Mouse (Mus musculus) cerebellum, adult 11 months (tissue): ENCODE results near the gene Gimap7.
"Not testable (repeated sequence)": the region's sequence is repeated elsewhere in the genome, so short reads cannot be mapped to it uniquely, and the experiment has no call there.

Experiments used
- DNase-seq: peaks from one replicate; pipeline ENCODE4 v3.0.0; 2022

Gene Gimap7

DNA sequence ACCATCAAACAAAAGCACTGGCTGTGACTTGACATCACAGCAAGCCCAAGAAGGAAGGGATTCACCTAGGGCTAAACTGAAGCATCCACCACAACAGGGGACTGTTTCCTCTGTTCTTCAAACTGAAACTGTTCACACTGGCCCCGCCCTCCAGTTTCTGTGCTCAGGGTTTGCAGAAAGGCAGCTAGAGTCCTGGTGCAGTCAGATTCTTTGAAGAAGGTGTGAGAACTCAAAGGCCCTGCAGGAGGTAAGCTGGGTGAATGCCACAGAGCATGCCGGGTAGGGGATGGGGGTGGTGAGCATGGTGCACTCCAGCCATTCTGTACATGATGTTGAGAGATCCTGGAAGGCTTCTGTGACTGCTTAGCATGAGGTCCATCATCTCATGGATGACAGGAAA is at the start of gene Gimap7, which contains the start of gene Gm28053:
Gene Gimap7 (plus strand): TSS at position 167 of the 400 bp plus-strand sequence.
Gene Gm28053 (plus strand): TSS at position 153 of the 400 bp plus-strand sequence.
- no peak for DNase-seq

- DNase-seq = no peak
Observed at GRCm38 (mm10) chr6:48669446-48669969, 48.9 kb upstream of the Gimap7 start.

DNA sequence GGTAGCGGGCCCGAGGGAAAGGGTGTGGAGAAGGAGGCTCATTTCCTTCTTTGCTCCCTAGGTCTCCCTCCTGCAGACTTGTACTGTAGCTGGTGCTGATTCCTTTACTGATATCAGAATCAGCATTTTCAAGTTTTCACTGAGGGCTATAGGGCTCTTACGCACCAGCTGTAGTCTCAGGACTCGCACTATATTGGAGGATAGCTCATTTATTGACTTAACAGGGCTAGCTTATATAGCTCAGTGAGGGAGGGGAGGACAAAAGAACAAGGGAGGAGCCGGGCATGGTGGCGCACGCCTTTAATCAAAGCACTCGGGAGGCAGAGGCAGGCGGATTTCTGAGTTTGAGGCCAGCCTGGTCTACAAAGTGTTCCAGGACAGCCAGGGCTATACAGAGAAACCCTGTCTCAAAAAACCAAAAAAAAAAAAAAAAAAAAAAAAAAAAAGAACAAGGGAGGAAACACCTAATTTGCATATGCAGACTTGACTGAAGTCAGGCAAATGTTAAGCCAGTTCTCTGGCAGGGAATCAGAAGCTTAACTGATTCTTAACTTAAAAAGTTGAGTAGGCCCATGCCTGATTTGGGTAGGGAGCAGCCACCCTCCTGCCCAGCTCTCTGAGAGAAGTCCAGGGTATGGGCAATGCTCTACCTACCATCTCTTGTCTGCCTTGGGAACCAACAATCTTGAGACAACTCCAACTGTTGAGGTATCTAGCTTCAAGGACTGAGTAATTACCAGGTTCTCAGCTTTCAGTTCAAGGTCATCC is 43.9 kb upstream of the Gimap7 start:
- DNase-seq = no peak

DNA sequence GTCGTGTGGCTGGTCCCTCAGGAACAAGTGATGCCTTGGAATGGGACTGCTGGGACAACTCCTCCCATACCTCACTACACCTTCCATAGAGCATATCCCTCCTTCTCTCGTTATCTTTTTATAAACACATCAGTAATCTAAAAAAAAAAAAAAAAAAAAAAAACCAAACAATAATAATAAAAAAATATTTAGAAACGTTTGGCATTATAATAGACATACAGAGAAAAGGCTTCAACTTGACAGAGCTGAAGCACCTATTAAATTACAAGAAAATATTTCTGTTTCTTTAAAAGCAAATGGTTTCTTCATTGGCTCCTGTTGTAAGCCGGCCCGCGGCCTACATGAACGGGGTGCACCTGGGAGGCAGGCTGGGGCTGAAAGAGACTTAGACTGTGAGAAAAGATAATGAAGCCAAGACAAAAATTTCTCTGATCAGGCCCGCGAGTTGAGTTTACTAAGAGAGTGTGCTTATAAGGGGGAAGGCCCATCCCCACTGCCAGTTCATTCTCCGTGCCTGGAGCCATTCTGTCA is 43.0 kb upstream of the Gimap7 start:
- DNase-seq = no peak

GRCm38 (mm10) chr6:48675931-48676859 is 42.2 kb upstream of the Gimap7 start, which contains the start of gene Gimap9:
Gimap9 (plus strand) TSS chr6:48676129.
- no peak for DNase-seq

- DNase-seq = no peak
Observed at GRCm38 (mm10) chr6:48676860-48677415, 41.5 kb upstream of the Gimap7 start.

DNA sequence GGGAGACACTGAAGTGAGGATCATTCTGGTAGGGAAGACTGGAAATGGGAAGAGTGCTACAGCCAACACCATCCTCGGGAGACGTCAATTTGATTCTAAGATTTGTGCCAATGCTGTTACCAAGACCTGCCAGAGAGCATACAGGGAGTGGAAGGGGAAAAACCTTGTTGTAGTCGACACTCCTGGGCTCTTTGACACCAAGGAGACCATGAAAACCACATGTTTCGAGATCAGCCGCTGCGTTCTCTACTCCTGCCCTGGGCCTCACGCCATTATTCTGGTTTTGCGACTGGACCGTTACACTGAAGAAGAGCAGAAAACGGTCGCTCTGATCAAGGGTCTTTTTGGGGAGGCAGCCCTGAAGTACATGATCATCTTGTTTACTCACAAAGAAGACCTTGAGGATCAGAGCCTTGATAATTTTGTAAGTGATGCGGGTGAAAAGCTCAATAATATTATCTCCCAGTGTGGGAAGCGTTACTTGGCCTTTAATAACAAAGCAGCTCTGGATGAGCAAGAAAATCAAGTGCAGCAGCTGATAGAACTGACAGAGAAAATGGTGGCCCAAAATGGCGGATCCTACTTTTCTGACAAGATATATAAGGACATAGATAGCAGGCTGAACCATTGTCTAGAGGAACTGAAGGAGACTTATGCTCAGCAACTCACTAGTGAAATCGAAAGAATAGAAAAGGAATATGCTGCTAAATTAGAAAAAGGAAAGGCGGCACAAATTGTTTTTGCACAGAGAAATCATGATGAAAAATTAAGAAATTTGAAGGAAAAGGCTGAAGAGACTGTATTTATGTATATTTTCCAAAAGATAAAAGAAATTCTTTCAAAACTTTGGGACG is 40.7 kb upstream of the Gimap7 start:
- DNase-seq = no peak

DNA sequence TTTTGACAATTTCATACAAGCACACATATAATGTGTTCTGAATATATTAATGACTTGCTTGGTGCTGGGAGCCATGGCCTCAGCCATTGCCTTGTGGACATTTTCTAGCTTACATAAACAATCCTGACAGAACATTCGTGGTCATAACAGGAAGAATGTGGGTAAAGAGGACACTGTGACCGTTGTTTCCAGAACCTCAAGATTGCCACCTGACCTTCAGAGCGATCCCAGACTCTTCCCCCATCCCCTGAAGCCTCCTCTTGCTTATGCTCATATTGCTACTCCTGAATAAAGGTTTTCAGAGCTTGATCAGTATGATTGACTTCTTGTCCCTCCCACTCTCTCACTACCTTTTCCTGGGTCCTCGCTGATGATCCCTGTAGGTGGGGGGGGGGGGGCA is 40.0 kb upstream of the Gimap7 start:
- no peak for DNase-seq

GRCm38 (mm10) chr6:48679701-48680100 is 38.7 kb upstream of the Gimap7 start:
- DNase-seq = no peak

DNA sequence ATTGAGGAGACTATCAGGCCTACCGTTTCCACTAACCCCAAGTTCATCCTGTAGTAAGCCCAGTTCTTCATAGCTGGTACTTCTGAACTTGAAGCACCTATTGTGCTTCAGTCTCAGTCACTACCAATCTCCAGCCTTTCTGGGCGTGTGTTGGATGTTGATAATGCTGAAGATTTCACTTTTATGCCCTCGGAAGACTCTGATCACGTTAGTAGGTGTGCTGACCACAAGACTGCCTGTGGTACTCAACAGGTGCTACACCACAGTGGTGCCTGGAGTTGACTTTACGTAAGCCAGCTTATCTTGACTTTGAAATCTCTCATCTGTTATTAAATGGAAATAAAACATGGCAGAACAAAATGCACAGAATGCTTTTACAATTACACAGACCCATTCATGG is 38.0 kb upstream of the Gimap7 start:
- DNase-seq = no peak

GRCm38 (mm10) chr6:48681472-48682090 is 36.8 kb upstream of the Gimap7 start:
- no peak for DNase-seq

- DNase-seq = no peak
Observed at GRCm38 (mm10) chr6:48682271-48682670, 36.1 kb upstream of the Gimap7 start.

- DNase-seq = not testable (repeated sequence)
Observed at GRCm38 (mm10) chr6:48683263-48683821, 35.1 kb upstream of the Gimap7 start.

DNA sequence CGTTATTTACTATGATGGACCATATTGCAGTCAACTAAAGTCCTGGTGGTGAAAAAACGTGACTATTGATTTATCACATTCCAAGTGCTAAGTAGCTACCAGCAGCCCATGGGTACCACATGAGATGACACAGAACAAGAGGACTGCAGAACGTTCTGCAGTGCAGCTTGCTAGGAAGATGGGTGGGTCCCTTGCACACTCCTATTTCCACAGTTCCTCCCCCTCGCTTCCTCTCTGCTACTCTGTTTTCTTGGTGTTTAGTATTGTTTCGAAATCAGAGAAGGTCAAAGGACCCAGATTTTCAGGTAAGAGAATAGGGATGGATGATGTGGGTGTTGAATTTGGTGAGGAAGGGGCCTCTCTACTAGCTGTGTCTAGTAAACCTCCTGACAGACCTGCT is 34.1 kb upstream of the Gimap7 start, which contains the start of gene Gimap4:
Gene Gimap4 (plus strand): TSS at position 231 of the 400 bp plus-strand sequence.
- DNase-seq = no peak

DNA sequence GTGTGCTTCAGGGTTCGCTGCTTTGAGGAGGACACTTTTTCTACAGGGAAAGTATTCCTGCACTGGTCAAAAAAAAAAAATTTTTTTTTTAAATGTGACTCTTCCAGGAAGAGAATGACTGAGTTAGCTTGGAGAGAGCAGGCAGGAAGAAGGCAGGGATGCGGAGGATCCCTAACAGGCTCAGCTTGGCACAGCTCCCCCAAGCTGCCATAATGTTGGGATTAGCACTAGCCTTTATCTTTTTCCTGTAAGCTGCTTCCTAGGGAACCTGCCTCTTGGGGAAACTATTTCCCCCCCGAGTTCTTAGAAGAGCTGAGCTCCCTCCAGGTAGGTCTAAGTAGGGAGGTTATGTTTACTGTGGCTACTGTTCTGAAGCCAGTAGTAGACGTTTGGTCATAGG is 33.6 kb upstream of the Gimap7 start:
- DNase-seq = no peak

GRCm38 (mm10) chr6:48685251-48685650 is 33.2 kb upstream of the Gimap7 start:
- no peak for DNase-seq

DNA sequence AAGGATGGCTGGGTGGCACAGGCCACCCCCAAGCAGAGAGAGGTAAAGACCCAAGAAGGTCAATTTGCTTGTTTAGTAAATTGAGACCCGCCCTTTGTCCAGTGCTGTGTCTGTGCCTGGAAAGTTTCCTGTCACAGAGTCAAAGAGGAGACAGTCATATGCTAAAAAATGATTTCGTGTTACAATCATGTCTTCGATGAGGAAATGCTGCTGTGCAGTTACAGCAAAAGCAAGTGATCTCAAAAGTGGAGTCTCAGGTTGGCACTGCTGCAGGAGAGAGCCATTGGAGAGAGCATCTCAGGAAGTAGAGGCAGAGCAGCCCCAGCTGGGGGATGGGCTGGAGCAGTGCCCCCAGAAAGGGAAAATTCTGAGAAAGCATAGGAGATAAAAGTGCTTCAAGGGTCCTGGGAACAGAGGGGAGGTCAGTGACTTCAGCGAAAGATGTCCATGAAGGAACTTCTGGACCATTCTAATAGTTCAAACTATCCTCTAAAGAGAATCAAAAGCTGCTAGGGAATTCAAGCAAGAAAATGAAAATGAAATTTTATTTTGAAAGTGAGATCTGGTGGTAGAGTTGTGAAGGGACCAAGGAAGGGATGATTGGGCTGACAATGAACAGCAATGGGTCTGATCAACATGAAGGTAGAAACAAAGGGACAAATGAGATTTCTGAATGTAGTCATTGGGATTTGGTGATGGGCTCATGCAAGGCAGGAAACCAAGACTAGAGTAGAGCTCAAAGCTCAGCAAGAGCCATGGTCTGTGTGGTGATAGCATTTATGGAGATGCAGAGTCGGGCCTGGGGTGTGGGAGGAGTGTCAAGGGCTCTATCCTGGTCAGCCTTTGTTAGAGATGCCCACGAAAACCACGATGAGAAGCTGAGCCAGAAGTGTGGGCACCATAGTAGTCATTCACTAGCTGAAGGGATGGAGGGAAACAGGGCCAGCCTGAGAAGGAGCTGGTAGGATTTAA is 32.4 kb upstream of the Gimap7 start:
- no peak for DNase-seq

DNA sequence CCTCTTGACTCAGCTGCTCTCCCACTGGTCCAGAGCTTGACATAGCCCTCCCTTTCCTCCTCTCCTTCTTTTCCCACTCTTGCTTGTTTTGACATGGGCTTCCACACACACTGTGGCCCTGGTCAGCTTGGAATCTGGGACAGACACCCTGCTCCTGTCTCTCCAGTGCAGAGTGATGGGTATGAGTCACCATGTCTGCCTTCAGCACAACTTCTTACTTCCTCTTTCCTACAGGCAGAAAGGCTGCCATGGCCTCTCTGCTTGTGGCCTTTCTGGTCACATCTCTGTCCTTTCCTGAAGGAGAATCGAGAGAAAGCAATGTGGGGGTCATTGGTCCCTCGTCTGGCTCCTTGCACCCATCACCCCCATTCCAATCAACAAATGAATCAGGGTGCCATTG is 31.3 kb upstream of the Gimap7 start:
- no peak for DNase-seq

- no peak for DNase-seq
Observed at GRCm38 (mm10) chr6:48689320-48689719, 29.1 kb upstream of the Gimap7 start.

GRCm38 (mm10) chr6:48692962-48693361 is 25.5 kb upstream of the Gimap7 start:
- DNase-seq = no peak
